Mouse (Mus musculus): ENCODE measurements around the gene Limk1.
A peak's percentile ranks its signal among the peaks of the same experiment; 100 is the strongest.

The Limk1 gene

GRCm38 (mm10) chr5:134622069-134622468 lies 66.3 kb downstream of the Limk1 start:
- no peak for DNase-seq

- no peak for DNase-seq
Observed at GRCm38 (mm10) chr5:134621099-134621640, 67.2 kb downstream of the Limk1 start.

GRCm38 (mm10) chr5:134620457-134620856 lies 67.9 kb downstream of the Limk1 start:
- no peak for DNase-seq

- DNase-seq, result peak; percentile 65
Observed at GRCm38 (mm10) chr5:134617071-134617470, 71.3 kb downstream of the Limk1 start.

GRCm38 (mm10) chr5:134615780-134616179 lies 72.6 kb downstream of the Limk1 start:
- no peak for DNase-seq

GRCm38 (mm10) chr5:134615380-134615779 lies 73.0 kb downstream of the Limk1 start:
- DNase-seq, result no peak

- no peak for DNase-seq
Observed at GRCm38 (mm10) chr5:134614802-134615201, 73.6 kb downstream of the Limk1 start, which contains the start of gene Lat2. TSS of gene Lat2 (minus strand) at chr5:134615025.

GRCm38 (mm10) chr5:134614296-134614695 lies 74.1 kb downstream of the Limk1 start:
- DNase-seq, result no peak

- no peak for DNase-seq
Observed at GRCm38 (mm10) chr5:134613727-134614126, 74.7 kb downstream of the Limk1 start.

- no peak for DNase-seq
Observed at GRCm38 (mm10) chr5:134611810-134612521, 76.4 kb downstream of the Limk1 start.

- DNase-seq, result no peak
Observed at GRCm38 (mm10) chr5:134609916-134610643, 78.3 kb downstream of the Limk1 start.

GRCm38 (mm10) chr5:134607121-134607520 lies 81.3 kb downstream of the Limk1 start:
- DNase-seq, result no peak

- DNase-seq, result no peak
Observed at GRCm38 (mm10) chr5:134606314-134606713, 82.1 kb downstream of the Limk1 start.
